ENCODE assay signal across 15 mouse cellular contexts in the genomic region with DNA sequence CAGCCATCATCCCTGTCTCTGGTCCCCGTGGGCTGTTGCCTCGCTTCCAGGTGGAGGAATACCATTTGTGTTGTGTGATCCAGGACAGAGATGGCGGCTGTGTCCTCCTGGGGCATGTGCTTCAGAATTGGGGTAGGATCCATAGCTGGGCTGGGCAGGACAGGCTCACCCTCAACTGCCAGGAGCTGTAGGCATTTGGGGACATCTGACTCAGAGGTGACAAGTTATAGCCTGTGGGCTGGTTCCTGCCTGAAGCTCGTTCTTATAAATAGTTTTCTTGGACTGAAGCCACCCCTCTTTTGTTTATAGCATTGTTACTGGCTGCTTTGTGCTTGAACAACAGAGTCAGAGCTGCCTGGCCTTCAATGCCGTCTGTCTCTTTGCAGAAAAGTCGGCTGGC. TPM values are rescaled to one million over a fixed set of nuclear protein-coding genes. Genes with fewer than 3 reads are reported as not detected.
DNase-seq lines count a peak whose midpoint lies in the region; ATAC-seq and TF ChIP-seq lines count a peak whose summit lies in the region.
"Had no signal": no experiment of that assay in that cellular context is flagged by ENCODE, and none has a peak within 500 bp of the region (broad histone marks: within the 10 kb centered on the region; RNA-seq: fewer than 3 reads in every experiment).

No protein-coding gene starts in this region.

- H3K9me3 ChIP-seq in heart, embryonic 11.5 days (replicated peaks; ENCODE audit: control insufficient read depth, low read length) = no peaks in the 10 kb centered on the region
- H3K9me3 ChIP-seq in heart, embryonic 16.5 days (replicated peaks; ENCODE audit: control insufficient read depth, low read length) = no peaks in the 10 kb centered on the region
- H3K9me3 ChIP-seq in stomach, postnatal 0 days (ENCODE audit: control insufficient read depth, low read length) = no peaks in the 10 kb centered on the region
- H3K9me3 ChIP-seq in embryonic facial prominence, embryonic 10.5 days = no peaks in the 10 kb centered on the region
- H3K9me3 ChIP-seq: liver, embryonic 15.5 days had no signal

- H3K27ac ChIP-seq in heart, embryonic 11.5 days (ENCODE audit: low read depth, low read length) = no peak overlapping the region
- peak overlapping the region; percentile 88 for H3K27ac ChIP-seq in heart, embryonic 16.5 days (ENCODE audit: low read length)
- peak overlapping the region; percentile 81 for H3K27ac ChIP-seq in stomach, postnatal 0 days (replicated peaks)
- H3K27ac ChIP-seq in embryonic facial prominence, embryonic 10.5 days (replicated peaks) = no peak overlapping the region
- H3K27ac ChIP-seq: liver, embryonic 15.5 days had no signal

- no peak for ATAC-seq in heart, embryonic 11.5 days (replicated peaks; ENCODE audit: insufficient number of reproducible peaks, low FRiP score, low TSS enrichment)
- ATAC-seq in heart, embryonic 16.5 days (replicated peaks; ENCODE audit: extremely low read depth, insufficient read depth, low FRiP score) = peak; percentile 64; the same call in 1 of the 2 replicates
- ATAC-seq in stomach, postnatal 0 days (ENCODE audit: low FRiP score, low TSS enrichment) = no peak

- no peak for TF ChIP-seq EP300 in stomach, postnatal 0 days (optimal IDR thresholded peaks at IDR 0.05)

- TF ChIP-seq CTCF in stomach, postnatal 0 days (IDR thresholded peaks at IDR 0.05; ENCODE audit: low read depth) = no peak

- no peak overlapping the region for H3K9ac ChIP-seq in heart, embryonic 11.5 days (ENCODE audit: low read depth, low read length)
- H3K9ac ChIP-seq in heart, embryonic 16.5 days (ENCODE audit: low read length) = peak overlapping the region; percentile 42; the same call in 1 of the 2 replicates
- no peak overlapping the region for H3K9ac ChIP-seq in stomach, postnatal 0 days (ENCODE audit: low read length)
- H3K9ac ChIP-seq: liver, embryonic 15.5 days had no signal

- H3K4me1 ChIP-seq in heart, embryonic 11.5 days (ENCODE audit: control insufficient read depth, insufficient read depth, low read length) = peaks cover 49% of the 10 kb centered on the region
- H3K4me1 ChIP-seq in heart, embryonic 16.5 days (ENCODE audit: control insufficient read depth, insufficient read depth, low read length) = peaks cover 60% of the 10 kb centered on the region
- no peaks in the 10 kb centered on the region for H3K4me1 ChIP-seq in stomach, postnatal 0 days (replicated peaks; ENCODE audit: control insufficient read depth, insufficient read depth)
- peaks cover 10% of the 10 kb centered on the region for H3K4me1 ChIP-seq in embryonic facial prominence, embryonic 10.5 days
- H3K4me1 ChIP-seq: liver, embryonic 15.5 days had no signal

- no peaks in the 10 kb centered on the region for H3K36me3 ChIP-seq in heart, embryonic 11.5 days (ENCODE audit: control insufficient read depth, insufficient read depth, low read length)
- H3K36me3 ChIP-seq in heart, embryonic 16.5 days (ENCODE audit: control insufficient read depth, insufficient read depth) = no peaks in the 10 kb centered on the region
- H3K36me3 ChIP-seq in stomach, postnatal 0 days (ENCODE audit: control insufficient read depth, insufficient read depth, low read length) = no peaks in the 10 kb centered on the region
- no peaks in the 10 kb centered on the region for H3K36me3 ChIP-seq in embryonic facial prominence, embryonic 10.5 days (replicated peaks)
- H3K36me3 ChIP-seq: liver, embryonic 15.5 days had no signal

- 67% methylated on average over 6 of the region's 6 CpGs for WGBS in heart, embryonic 11.5 days (ENCODE audit: insufficient replicate concordance)
- WGBS in heart, embryonic 16.5 days = 40% methylated on average over 6 of the region's 6 CpGs
- WGBS in stomach, postnatal 0 days = 45% methylated on average over 6 of the region's 6 CpGs
- WGBS in embryonic facial prominence, embryonic 10.5 days = 73% methylated on average over 6 of the region's 6 CpGs

- peaks cover 3% of the 10 kb centered on the region; the same call in 1 of the 2 replicates for H3K27me3 ChIP-seq in heart, embryonic 11.5 days (ENCODE audit: control insufficient read depth, insufficient read depth, low read length)
- no peaks in the 10 kb centered on the region for H3K27me3 ChIP-seq in heart, embryonic 16.5 days (ENCODE audit: control insufficient read depth, insufficient read depth, low read length)
- no peaks in the 10 kb centered on the region for H3K27me3 ChIP-seq in stomach, postnatal 0 days (ENCODE audit: control insufficient read depth, insufficient read depth, low read length)
- peaks cover 35% of the 10 kb centered on the region for H3K27me3 ChIP-seq in embryonic facial prominence, embryonic 10.5 days (replicated peaks; ENCODE audit: low read depth, poor library complexity, severe bottlenecking)

- H3K4me2 ChIP-seq in heart, embryonic 11.5 days = no peak overlapping the region
- peak overlapping the region; percentile 17; the same call in 1 of the 2 replicates for H3K4me2 ChIP-seq in heart, embryonic 16.5 days (ENCODE audit: low read depth, low read length)
- H3K4me2 ChIP-seq in stomach, postnatal 0 days (replicated peaks; ENCODE audit: low read depth) = no peak overlapping the region
- H3K4me2 ChIP-seq: liver, embryonic 15.5 days had no signal

- DNase-seq in heart, adult 11 months = peak; percentile 97
- peak; percentile 18 for DNase-seq in urinary bladder, postnatal 14 days (ENCODE audit: low spot score)
- DNase-seq in urinary bladder, postnatal 25 days (ENCODE audit: low spot score) = no peak
- no peak for DNase-seq in stomach, postnatal 0 days (ENCODE audit: low spot score)
- no peak for DNase-seq in cerebellum, adult 9-11 months
- no peak for DNase-seq in embryonic facial prominence, embryonic 10.5 days (ENCODE audit: low spot score)
- DNase-seq: adrenal gland, postnatal 14 days; B cell, adult 2 months; kidney, postnatal 36 days; layer of hippocampus, postnatal 36 days; right cerebral cortex, postnatal 14 days; thymus, postnatal 36 days had no signal

- no peak overlapping the region for H3K4me3 ChIP-seq in heart, embryonic 11.5 days (ENCODE audit: low read depth, low read length)
- no peak overlapping the region for H3K4me3 ChIP-seq in heart, embryonic 16.5 days (ENCODE audit: low read length)
- no peak overlapping the region for H3K4me3 ChIP-seq in stomach, postnatal 0 days (ENCODE audit: low read depth, low read length)
- H3K4me3 ChIP-seq in embryonic facial prominence, embryonic 10.5 days = no peak overlapping the region
- H3K4me3 ChIP-seq: liver, embryonic 15.5 days had no signal

RNA-seq across cellular contexts. Expression of gene Cdh13, which starts 6.7 kb away (rescaled TPM):
- polyA plus RNA-seq in heart, embryonic 11.5 days (2014; fragmentation: Nextera tagmentation; extraction: Ambion mirVana) = 37.1 and 38.2 TPM in 2 replicates
- 61.6 and 67.7 TPM in 2 replicates for polyA plus RNA-seq in heart, embryonic 16.5 days (2015; fragmentation: Nextera tagmentation; extraction: Ambion mirVana)
- polyA plus RNA-seq in stomach, postnatal 0 days (2015; fragmentation: Nextera tagmentation; extraction: Ambion mirVana) = 18.5 and 21.3 TPM in 2 replicates
- 2.2 and 2.4 TPM in 2 replicates for polyA plus RNA-seq in embryonic facial prominence, embryonic 10.5 days (2016; fragmentation: Nextera tagmentation; extraction: Ambion mirVana)

Comparison
In these comparisons a context has a peak if more than half of its experiments do, and no peak if none do; other contexts are left out.
1. DNase-seq: peak in heart, adult 11 months (single experiment) and urinary bladder, postnatal 14 days (single experiment); none in urinary bladder, postnatal 25 days (single experiment), stomach, postnatal 0 days (single experiment), cerebellum, adult 9-11 months (single experiment) and embryonic facial prominence, embryonic 10.5 days (single experiment).
2. H3K27ac ChIP-seq: peak in heart, embryonic 16.5 days (single experiment) and stomach, postnatal 0 days (single experiment); none in heart, embryonic 11.5 days (single experiment) and embryonic facial prominence, embryonic 10.5 days (single experiment).